Mouse (Mus musculus) liver, embryonic 15.5 days (tissue): Measurements from ENCODE around the gene Psmd3. TPM values are rescaled to one million over a fixed set of nuclear protein-coding genes. Genes with fewer than 3 reads are reported as not detected.
"Not testable (repeated sequence)": the region's sequence is repeated elsewhere in the genome, so short reads cannot be mapped to it uniquely, and the experiment has no call there.

Experiments
- ATAC-seq: fragments of 200-750 bp; cut with Nextera tagmentation; 2 replicates; pipeline ENCODE4 v1.8.0; 2017; ENCODE audit warnings: moderate number of reproducible peaks, mild to moderate bottlenecking, moderate library complexity; ENCODE audit not compliant: insufficient read depth
- H3K27ac ChIP-seq: fragments of 300-500 bp; sonication (generic); replicated peaks from 2 replicates; pipeline ENCODE4 v1.5.1; 2015; ENCODE audit warnings: mild to moderate bottlenecking, inconsistent platforms
- H3K27me3 ChIP-seq: fragments of 300-500 bp; sonication (generic); 2 replicates; pipeline ENCODE4 v1.6.1; 2015; ENCODE audit warnings: mild to moderate bottlenecking, inconsistent platforms
- H3K36me3 ChIP-seq: fragments of 300-500 bp; sonication (generic); replicated peaks from 2 replicates; pipeline ENCODE4 v1.6.1; 2015; ENCODE audit warnings: moderate library complexity, mild to moderate bottlenecking, inconsistent platforms
- H3K4me1 ChIP-seq: fragments of 300-500 bp; sonication (generic); replicated peaks from 2 replicates; pipeline ENCODE4 v1.6.1; 2015; ENCODE audit warnings: inconsistent platforms
- H3K4me2 ChIP-seq: fragments of 300-500 bp; sonication (generic); 2 replicates; pipeline ENCODE4 v1.6.1; 2015; ENCODE audit warnings: moderate library complexity, mild to moderate bottlenecking, inconsistent platforms
- H3K4me3 ChIP-seq: fragments of 300-500 bp; sonication (generic); replicated peaks from 2 replicates; pipeline ENCODE4 v1.5.1; 2015; ENCODE audit warnings: mild to moderate bottlenecking, inconsistent platforms
- H3K9ac ChIP-seq: fragments of 300-500 bp; sonication (generic); 2 replicates; pipeline ENCODE4 v1.6.1; 2015; ENCODE audit warnings: moderate library complexity, mild to moderate bottlenecking, inconsistent platforms
- H3K9me3 ChIP-seq: fragments of 300-500 bp; sonication (generic); replicated peaks from 2 replicates; pipeline ENCODE4 v1.6.1; 2016; ENCODE audit warnings: inconsistent platforms
- WGBS: fragments of 180-500 bp; shearing (Covaris S2); methylation state at CpG from one replicate; pipeline ENCODE4 v1.1.7; 2015; ENCODE audit warnings: mixed read lengths; ENCODE audit not compliant: insufficient replicate concordance; 5-methylcytosine and 5-hydroxymethylcytosine counted together
- polyA plus RNA-seq: library from polyadenylated mRNA; unstranded; fragments of >200 nt; fragmentation: Nextera tagmentation; extraction: Ambion mirVana; gene quantifications from 2 replicates; pipeline ENCODE4 v1.2.1, GENCODE M21; 2015

Gene Psmd3
- polyA plus RNA-seq, 1 experiment from 2014 or later: 102 TPM

DNA sequence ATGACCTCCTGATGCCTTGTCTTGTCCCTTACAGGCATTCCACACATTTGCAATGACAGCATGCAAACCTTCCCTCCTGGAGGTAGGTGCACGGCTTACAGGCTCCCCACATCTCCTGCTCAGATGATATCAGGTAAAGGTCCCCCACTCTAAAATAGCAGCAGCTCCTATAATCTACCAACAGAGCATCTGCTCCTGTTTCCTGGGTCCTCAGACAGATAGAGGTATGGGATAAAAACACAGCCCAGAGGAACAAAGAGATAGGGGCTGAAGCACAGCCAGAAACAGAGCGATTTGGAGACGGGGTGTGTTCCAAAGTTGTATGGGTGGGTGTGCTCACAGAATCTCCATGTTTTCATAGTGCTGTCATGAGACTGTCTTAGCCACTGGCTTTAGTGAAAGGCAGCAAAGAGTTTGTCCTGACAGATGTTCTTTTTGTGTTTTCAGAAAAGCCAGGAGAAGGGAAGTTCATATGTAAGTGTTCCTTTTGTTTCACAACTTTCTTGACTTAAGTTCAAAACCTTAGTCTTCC is 11.0 kb upstream of the Psmd3 start:
- no peak overlapping the region for H3K4me2 ChIP-seq
- H3K9ac ChIP-seq: no peak overlapping the region
- no peak overlapping the region for H3K27ac ChIP-seq
- peaks cover 24% of the 10 kb centered on the region for H3K4me1 ChIP-seq
- H3K4me3 ChIP-seq: no peak overlapping the region
- no peaks in the 10 kb centered on the region for H3K36me3 ChIP-seq
- 21% methylated on average over 3 of the region's 3 CpGs for whole genome bisulfite sequencing
- no peaks in the 10 kb centered on the region for H3K9me3 ChIP-seq
- no peak for ATAC-seq
- H3K27me3 ChIP-seq: peaks cover 48% of the 10 kb centered on the region

DNA sequence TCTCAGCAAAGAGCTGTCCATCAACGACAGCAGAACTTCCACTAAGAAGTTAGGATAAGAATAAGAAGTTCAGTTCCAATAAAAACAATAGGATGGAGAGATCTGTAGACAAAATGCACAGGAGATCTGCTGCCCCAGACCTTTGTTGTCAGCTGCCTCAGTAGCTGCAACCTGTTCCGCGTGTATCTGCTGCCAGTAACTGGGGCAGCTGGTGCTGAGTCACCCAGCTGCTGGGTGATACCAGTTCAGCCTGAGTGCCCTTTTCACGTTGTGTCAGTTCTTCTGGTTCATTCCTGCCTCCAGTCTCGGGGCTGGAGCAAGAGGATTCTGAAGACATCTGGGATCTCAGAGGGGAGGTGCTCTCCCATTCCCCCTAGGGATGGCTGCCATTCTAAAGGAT is 10.5 kb upstream of the Psmd3 start:
- Histone ChIP-seq H3K4me2 (no peak overlapping the region), H3K9ac (no peak overlapping the region)
- ATAC-seq: peak; percentile 45; the same call in 1 of the 2 replicates

DNA sequence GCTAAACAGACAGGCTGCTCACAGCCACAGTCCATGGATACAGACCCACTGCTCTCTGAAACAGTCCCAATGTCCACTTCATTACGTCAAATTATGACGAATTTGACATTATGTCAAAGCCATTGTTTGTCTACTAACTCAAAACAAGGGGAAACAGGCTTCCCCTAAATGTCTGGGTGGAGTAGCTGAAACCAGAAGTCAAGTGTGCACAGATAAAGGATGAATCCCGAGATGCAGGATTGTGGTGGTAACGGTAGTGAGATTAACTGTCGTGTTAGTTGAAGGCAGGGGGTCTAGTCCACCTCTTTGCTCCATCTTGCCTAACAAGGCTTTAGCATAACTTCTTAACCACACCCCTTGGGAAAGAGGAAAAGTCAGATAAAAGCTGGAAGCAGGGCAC is 9.9 kb upstream of the Psmd3 start:
- 27% methylated on average over 5 of the region's 5 CpGs for WGBS
- Histone ChIP-seq H3K27me3 (peaks cover 36% of the 10 kb centered on the region), H3K4me3 (no peak overlapping the region), H3K36me3 (no peaks in the 10 kb centered on the region), H3K9me3 (no peaks in the 10 kb centered on the region), H3K4me1 (peaks cover 24% of the 10 kb centered on the region), H3K27ac (no peak overlapping the region), H3K4me2 (0 out of 2 replicates have a peak overlapping the region, but pooled peaks have one; percentile 34), H3K9ac (no peak overlapping the region)
- ATAC-seq: no peak

More for the DNA sequence above, 10.5 kb upstream of the Psmd3 start:
- Histone ChIP-seq H3K4me3 (no peak overlapping the region), H3K27ac (no peak overlapping the region), H3K9me3 (no peaks in the 10 kb centered on the region), H3K36me3 (no peaks in the 10 kb centered on the region), H3K4me1 (peaks cover 24% of the 10 kb centered on the region), H3K27me3 (peaks cover 43% of the 10 kb centered on the region)
- WGBS: 21% methylated on average over 5 of the region's 5 CpGs

DNA sequence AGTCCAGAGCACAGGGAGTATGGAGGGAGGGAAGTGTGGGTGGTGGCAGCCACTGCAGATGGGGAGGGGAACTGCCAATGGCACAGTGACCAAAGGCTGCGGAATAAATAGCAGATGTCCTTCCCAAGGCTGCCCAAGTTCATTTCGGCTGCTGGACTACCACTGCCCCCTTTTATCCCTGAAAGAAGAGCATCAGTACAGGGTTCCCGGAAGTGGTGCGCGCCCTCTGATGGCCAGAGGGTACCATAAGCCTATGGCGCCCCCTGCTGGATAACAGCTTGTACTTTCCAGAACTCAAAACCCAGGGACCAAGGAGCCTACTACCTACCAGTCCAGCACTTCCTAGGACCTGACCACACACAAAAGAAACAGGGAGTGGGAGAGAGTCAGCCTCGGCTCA is 9.2 kb upstream of the Psmd3 start:
- H3K9me3 ChIP-seq, H3K36me3 ChIP-seq, H3K4me3 ChIP-seq, H3K27ac ChIP-seq, H3K9ac ChIP-seq: not testable (repeated sequence)
- H3K4me2 ChIP-seq: peak overlapping the region; percentile 34
- H3K27me3 ChIP-seq: peaks cover 30% of the 10 kb centered on the region
- ATAC-seq: peak; percentile 45; the same call in 1 of the 2 replicates
- peaks cover 24% of the 10 kb centered on the region for H3K4me1 ChIP-seq
- WGBS: under 1% methylated on average over 7 of the region's 7 CpGs

DNA sequence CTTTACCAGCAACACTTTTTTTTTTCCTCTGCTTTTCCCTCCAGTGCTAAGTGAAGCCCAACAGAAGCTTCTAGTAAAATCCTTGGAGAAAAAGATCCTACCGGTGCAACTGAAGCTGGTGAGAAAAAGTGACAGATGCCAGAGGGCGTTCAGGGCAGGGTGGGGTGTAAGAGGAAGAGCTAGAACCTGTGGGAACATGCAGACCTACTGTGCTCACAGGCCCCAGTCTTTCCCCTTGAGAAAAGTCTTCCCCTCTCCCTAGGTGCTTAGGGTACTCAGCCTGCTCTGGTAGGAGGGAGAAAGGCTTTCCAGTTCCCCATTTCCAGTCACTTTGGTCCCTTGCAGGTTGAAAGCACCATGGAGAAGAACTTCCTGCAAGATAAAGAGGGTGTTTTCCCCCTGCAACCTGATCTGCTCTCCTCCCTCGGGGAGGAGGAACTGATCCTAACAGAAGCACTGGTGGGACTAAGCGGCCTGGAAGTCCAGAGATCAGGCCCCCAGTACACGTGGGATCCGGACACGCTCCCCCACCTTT is 6.5 kb upstream of the Psmd3 start:
- H3K9ac ChIP-seq: no peak overlapping the region
- no peaks in the 10 kb centered on the region for H3K36me3 ChIP-seq
- H3K27ac ChIP-seq: no peak overlapping the region
- no peaks in the 10 kb centered on the region for H3K9me3 ChIP-seq
- H3K4me2 ChIP-seq: no peak overlapping the region
- peaks cover 23% of the 10 kb centered on the region for H3K4me1 ChIP-seq
- no peak for ATAC-seq
- H3K4me3 ChIP-seq: no peak overlapping the region
- peaks cover 9% of the 10 kb centered on the region; the same call in 1 of the 2 replicates for H3K27me3 ChIP-seq
- WGBS: 30% methylated on average over 7 of the region's 7 CpGs

DNA sequence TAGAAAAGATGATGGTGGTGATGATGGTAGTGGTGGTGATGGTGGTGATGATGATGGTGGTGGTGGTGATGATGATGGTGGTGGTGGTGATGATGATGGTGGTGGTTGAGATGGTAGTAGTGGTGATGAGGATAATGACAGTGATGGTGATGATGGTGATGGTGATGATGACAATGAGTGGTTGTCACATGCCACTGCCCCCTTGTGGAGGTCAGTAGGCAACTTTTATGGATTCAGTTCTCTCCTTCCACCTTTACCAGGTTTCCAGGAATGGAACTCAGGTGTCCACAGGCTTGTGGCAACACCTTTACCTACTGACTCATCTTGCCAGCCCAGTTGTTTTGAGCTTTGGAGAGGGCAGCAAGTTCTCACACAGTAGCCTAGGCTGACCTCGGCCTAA is 2.3 kb upstream of the Psmd3 start:
- WGBS: 78% methylated on average over 1 of the region's 1 CpGs
- peaks cover 30% of the 10 kb centered on the region for H3K4me1 ChIP-seq
- H3K27me3 ChIP-seq: 0 out of 2 replicates have a peak, but pooled peaks cover 3% of the 10 kb centered on the region
- H3K4me3 ChIP-seq: no peak overlapping the region
- no peak overlapping the region for H3K9ac ChIP-seq
- no peak overlapping the region for H3K27ac ChIP-seq
- peaks cover 3% of the 10 kb centered on the region for H3K36me3 ChIP-seq
- no peaks in the 10 kb centered on the region for H3K9me3 ChIP-seq
- ATAC-seq: no peak
- H3K4me2 ChIP-seq: no peak overlapping the region

DNA sequence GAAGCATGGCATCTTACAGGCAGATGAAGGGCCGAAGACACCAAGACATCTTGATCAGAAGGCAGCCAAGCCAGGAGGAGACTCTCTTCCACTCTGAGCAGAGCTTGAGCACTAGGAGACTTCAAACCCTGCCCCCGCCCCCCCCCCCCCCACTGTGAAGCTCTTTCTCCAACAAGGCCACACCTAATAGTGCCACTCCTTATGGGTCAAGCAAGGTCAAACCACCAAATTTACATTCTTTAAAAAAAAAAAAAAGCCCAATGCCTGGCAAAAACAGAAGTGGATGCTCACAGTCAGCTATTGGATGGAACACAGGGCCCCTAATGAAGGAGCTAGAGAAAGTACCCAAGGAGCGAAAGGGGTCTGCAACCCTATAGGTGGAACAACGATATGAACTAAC is 1.8 kb upstream of the Psmd3 start:
- ATAC-seq, H3K4me3 ChIP-seq, H3K27me3 ChIP-seq, H3K9ac ChIP-seq, H3K4me2 ChIP-seq, H3K27ac ChIP-seq, H3K9me3 ChIP-seq, H3K36me3 ChIP-seq: not testable (repeated sequence)
- H3K4me1 ChIP-seq: peaks cover 36% of the 10 kb centered on the region
- 65% methylated on average over 4 of the region's 4 CpGs for WGBS

DNA sequence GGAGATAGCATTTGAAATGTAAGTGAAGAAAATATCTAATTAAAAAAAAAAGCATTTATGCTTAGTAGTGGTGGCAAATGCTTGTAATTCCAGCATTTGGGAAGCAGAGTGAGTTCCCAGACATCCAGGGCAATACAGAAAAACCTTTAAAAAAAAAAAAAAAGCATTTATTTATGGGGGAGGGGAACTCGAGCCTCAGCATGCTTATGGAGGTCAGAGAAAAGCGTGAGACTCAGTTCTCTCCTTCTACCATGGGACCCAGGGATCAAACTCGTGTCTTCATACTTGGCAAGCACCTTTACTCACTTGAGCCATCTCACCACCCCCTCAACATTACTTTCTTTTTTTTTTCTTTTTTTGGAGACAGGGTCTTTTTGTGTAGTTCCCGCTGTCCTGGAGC is 1.2 kb upstream of the Psmd3 start:
- ATAC-seq: no peak
- no peaks in the 10 kb centered on the region for H3K9me3 ChIP-seq
- peaks cover 14% of the 10 kb centered on the region for H3K36me3 ChIP-seq
- WGBS: 60% methylated on average over 4 of the region's 4 CpGs
- no peak overlapping the region for H3K4me3 ChIP-seq
- no peak overlapping the region for H3K9ac ChIP-seq
- H3K27ac ChIP-seq: no peak overlapping the region
- H3K27me3 ChIP-seq: no peaks in the 10 kb centered on the region
- peaks cover 36% of the 10 kb centered on the region for H3K4me1 ChIP-seq
- H3K4me2 ChIP-seq: peak overlapping the region; percentile 90

DNA sequence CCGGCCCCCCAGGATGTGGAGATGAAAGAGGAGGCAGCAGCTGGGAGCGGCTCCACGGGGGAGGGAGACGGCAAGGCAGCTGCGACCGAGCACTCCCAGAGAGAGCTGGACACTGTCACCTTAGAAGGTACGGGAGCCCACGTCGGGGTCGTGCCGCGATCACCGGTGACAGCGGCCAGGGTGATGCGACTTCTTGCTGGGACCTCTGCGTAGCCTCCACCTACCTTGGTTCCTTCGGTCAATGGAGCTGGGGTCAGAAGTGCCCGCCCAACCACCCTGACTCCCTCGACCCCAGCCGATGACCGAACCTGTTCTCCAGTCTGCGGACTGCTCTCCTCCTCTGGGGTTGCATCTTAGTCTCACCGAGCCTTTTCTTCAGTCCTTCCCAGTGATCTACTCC is 457 bp downstream of the Psmd3 start:
- ATAC-seq: peak; percentile 30
- Histone ChIP-seq H3K9ac (peak overlapping the region; percentile 99), H3K36me3 (peaks cover 31% of the 10 kb centered on the region), H3K9me3 (no peaks in the 10 kb centered on the region), H3K27me3 (no peaks in the 10 kb centered on the region), H3K4me1 (peaks cover 36% of the 10 kb centered on the region), H3K27ac (peak overlapping the region; percentile 85), H3K4me3 (peak overlapping the region; percentile 99), H3K4me2 (peak overlapping the region; percentile 90)
- under 1% methylated on average over 23 of the region's 23 CpGs for WGBS

DNA sequence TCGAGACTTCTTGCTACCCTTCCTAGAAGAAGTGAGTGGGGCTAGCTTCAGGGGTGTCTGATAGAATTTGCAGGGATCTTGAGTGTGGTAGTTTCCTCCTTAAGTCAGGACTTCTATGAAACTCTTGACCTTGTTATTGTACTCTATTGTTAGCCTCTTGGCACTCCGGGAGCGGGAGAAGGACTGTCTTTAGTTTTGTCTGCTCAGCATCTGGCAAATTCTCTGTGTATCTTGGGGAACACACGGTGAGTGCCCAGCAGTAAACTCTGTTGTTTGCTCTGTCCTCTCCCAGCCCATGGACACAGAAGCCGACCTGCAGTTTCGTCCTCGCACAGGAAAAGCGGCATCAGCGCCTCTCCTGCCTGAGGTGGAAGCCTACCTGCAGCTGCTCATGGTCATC is 3.3 kb downstream of the Psmd3 start:
- Histone ChIP-seq H3K9me3 (no peaks in the 10 kb centered on the region), H3K36me3 (peaks cover 55% of the 10 kb centered on the region), H3K4me3 (no peak overlapping the region), H3K4me2 (no peak overlapping the region), H3K27me3 (no peaks in the 10 kb centered on the region), H3K9ac (no peak overlapping the region), H3K27ac (no peak overlapping the region), H3K4me1 (peaks cover 36% of the 10 kb centered on the region)
- no peak for ATAC-seq
- whole genome bisulfite sequencing: 86% methylated on average over 9 of the region's 9 CpGs

DNA sequence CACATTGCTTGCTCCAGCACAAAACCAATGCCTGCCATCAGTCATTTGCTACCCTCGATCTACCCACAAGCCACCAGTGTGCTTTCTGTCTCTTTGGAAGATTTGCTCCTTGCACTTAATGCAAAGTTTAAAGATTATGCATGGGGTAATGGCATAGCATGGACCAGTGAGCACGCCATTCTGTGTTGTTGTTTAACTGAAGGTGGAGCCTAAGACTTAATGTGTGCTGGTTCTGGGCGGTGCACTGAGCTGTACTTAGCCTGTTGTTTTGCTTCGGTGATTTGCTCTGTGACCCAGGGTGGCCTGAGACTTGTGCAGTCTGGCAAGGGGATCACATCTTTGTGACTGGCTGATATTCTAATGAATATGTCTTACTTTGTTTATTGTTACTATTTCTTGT is 4.6 kb downstream of the Psmd3 start:
- WGBS: 85% methylated on average over 4 of the region's 4 CpGs
- Histone ChIP-seq H3K27ac (no peak overlapping the region), H3K9me3 (no peaks in the 10 kb centered on the region), H3K36me3 (peaks cover 68% of the 10 kb centered on the region), H3K4me3 (no peak overlapping the region), H3K27me3 (no peaks in the 10 kb centered on the region), H3K9ac (no peak overlapping the region), H3K4me1 (peaks cover 27% of the 10 kb centered on the region), H3K4me2 (no peak overlapping the region)
- ATAC-seq: no peak

DNA sequence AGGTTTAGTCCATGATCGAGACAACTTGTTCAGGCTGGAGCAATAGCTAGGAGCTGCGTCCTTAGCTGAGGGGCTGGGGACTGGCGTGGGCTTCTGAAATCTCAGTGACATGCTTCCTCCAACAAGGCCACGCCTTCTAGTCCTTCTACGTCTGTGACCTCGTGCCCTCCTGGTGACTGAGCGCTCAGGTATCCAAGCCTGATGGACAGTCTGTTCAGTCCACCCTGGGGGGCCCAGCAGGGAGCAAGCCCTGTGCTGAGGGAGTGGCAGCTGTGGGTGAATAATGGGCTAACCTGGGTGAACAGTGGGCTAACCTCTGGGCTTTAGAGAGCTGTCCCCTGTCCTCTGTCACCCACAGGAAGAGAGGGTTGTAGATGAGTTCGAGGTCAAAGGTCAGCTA is 5.7 kb downstream of the Psmd3 start:
- H3K4me2 ChIP-seq: no peak overlapping the region
- H3K36me3 ChIP-seq: peaks cover 79% of the 10 kb centered on the region
- no peak overlapping the region for H3K4me3 ChIP-seq
- no peaks in the 10 kb centered on the region for H3K27me3 ChIP-seq
- no peak overlapping the region for H3K27ac ChIP-seq
- H3K9me3 ChIP-seq: no peaks in the 10 kb centered on the region
- no peak overlapping the region for H3K9ac ChIP-seq
- 79% methylated on average over 8 of the region's 8 CpGs for WGBS
- no peak; the same call in 1 of the 2 replicates for ATAC-seq
- H3K4me1 ChIP-seq: peaks cover 25% of the 10 kb centered on the region
